In genomic region chr13:97500155-97500554, GRCm38 (mm10) we compare ENCODE assay signal across 29 mouse cellular contexts.
"Had no signal": no experiment of that assay in that cellular context is flagged by ENCODE, and none has a peak within 500 bp of the region (broad histone marks: within the 10 kb centered on the region; RNA-seq: fewer than 3 reads in every experiment).

No protein-coding gene starts in this region.

- H3K36me3 ChIP-seq: heart, embryonic 13.5 days; heart, embryonic 15.5 days; hindbrain, embryonic 13.5 days; hindbrain, embryonic 15.5 days; kidney, embryonic 15.5 days; limb, embryonic 12.5 days; liver, embryonic 13.5 days; liver, embryonic 15.5 days had no signal

- H3K4me1 ChIP-seq: heart, embryonic 15.5 days; hindbrain, embryonic 13.5 days; hindbrain, embryonic 15.5 days; limb, embryonic 12.5 days; liver, embryonic 13.5 days; liver, embryonic 15.5 days had no signal

- H3K9ac ChIP-seq: heart, embryonic 13.5 days; heart, embryonic 15.5 days; hindbrain, embryonic 13.5 days; hindbrain, embryonic 15.5 days; kidney, embryonic 15.5 days; limb, embryonic 12.5 days; liver, embryonic 13.5 days; liver, embryonic 15.5 days; liver, postnatal 0 days had no signal

- ATAC-seq: intestine, embryonic 16.5 days; liver, postnatal 0 days had no signal

- H3K9me3 ChIP-seq: heart, embryonic 13.5 days; heart, embryonic 15.5 days; hindbrain, embryonic 13.5 days; hindbrain, embryonic 15.5 days; kidney, embryonic 15.5 days; limb, embryonic 12.5 days; liver, embryonic 13.5 days; liver, embryonic 15.5 days had no signal

- H3K27me3 ChIP-seq: heart, embryonic 15.5 days; hindbrain, embryonic 13.5 days; hindbrain, embryonic 15.5 days; kidney, embryonic 15.5 days; limb, embryonic 12.5 days; liver, embryonic 15.5 days had no signal

- DNase-seq: gastrocnemius, postnatal 14 days; gastrocnemius, postnatal 36 days; heart, adult 11 months; heart, adult 2 months; heart, postnatal 14 days; heart, postnatal 36 days; kidney, adult 11 months; kidney, adult 2 months; kidney, adult 9 months; kidney, postnatal 14 days; kidney, postnatal 36 days; layer of hippocampus, adult 9-11 months; layer of hippocampus, postnatal 36 days; left cerebral cortex, postnatal 4 days; liver; liver, embryonic 13.5 days; liver, postnatal 0 days had no signal

- H3K4me2 ChIP-seq: heart, embryonic 11.5 days; heart, embryonic 13.5 days; heart, embryonic 15.5 days; hindbrain, embryonic 13.5 days; hindbrain, embryonic 15.5 days; kidney, embryonic 15.5 days; limb, embryonic 12.5 days; liver, embryonic 11.5 days; liver, embryonic 13.5 days; liver, embryonic 15.5 days had no signal

- H3K27ac ChIP-seq: heart, adult 2 months; heart, embryonic 13.5 days; heart, embryonic 15.5 days; hindbrain, embryonic 13.5 days; hindbrain, embryonic 15.5 days; hindbrain, postnatal 0 days; kidney, embryonic 15.5 days; kidney, postnatal 0 days; limb, embryonic 12.5 days; liver, embryonic 13.5 days; liver, embryonic 15.5 days had no signal

- H3K4me3 ChIP-seq: heart, adult 2 months; heart, embryonic 13.5 days; heart, embryonic 15.5 days; hindbrain, embryonic 13.5 days; hindbrain, embryonic 15.5 days; kidney, embryonic 15.5 days; limb, embryonic 12.5 days; liver, embryonic 13.5 days; liver, embryonic 15.5 days had no signal
